Mouse (Mus musculus): ENCODE data around the gene Apbb2.

GRCm38 (mm10) chr5:66570709-66571108, 47.9 kb downstream of the Apbb2 start:
- TF ChIP-seq GATA1 (IDR thresholded peaks at IDR 0.05; ENCODE audit: borderline replicate concordance, low read length) (no peak), FLI1 (IDR thresholded peaks at IDR 0.05; ENCODE audit: low read length) (no peak)
